Mouse (Mus musculus): ENCODE measurements around the gene Grik3. TPM values are rescaled to one million over a fixed set of nuclear protein-coding genes. Genes with fewer than 3 reads are reported as not detected.
"Not testable (repeated sequence)": the region's sequence is repeated elsewhere in the genome, so short reads cannot be mapped to it uniquely, and the experiment has no call there.

Grik3 gene
- total RNA-seq, 2 experiments from 2014 or later: 0.38 TPM; not detected in 1

DNA sequence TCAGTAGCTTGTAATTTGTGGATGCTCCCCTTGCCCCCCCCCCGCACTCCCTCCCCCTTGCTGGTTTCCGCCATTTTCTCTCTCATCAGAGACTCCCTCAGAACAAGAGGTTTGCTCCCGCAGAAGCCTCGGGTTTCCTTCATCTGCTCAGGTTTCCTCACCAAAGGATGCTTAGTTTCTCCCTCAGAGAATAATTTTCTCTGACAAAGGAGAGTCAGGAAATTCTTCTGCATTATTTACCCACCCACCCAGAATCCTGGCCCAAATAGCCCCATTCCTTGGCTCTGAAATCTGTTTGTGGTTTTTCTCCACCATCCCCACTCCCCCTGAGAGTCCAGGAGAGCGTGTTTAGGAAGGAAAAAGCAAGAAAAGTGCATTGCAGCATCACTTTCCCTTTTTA lies 89.8 kb downstream of the Grik3 start:
- no peak for ATAC-seq (replicated peaks; ENCODE audit: low FRiP score, poor library complexity, severe bottlenecking)

DNA sequence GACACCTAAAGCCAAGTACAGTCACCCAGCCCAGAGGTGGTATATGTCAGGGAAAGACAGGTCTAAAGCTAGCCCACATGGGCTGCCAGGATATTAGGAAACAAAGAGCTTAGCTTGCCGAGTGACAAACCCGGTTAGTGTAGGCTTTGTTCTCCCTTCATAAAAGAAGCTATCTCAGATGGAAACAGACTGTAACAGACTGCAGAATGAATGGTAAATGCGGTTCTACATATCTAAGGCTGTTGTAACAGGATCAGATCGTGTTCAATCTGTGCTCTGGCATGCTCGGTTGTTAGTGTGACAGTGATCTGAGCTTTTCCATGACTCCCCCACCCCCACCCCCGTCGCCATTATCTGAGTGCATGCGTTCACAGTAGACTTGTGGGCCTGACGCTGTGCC lies 92.8 kb downstream of the Grik3 start:
- ATAC-seq (replicated peaks; ENCODE audit: low FRiP score, poor library complexity, severe bottlenecking): no peak

DNA sequence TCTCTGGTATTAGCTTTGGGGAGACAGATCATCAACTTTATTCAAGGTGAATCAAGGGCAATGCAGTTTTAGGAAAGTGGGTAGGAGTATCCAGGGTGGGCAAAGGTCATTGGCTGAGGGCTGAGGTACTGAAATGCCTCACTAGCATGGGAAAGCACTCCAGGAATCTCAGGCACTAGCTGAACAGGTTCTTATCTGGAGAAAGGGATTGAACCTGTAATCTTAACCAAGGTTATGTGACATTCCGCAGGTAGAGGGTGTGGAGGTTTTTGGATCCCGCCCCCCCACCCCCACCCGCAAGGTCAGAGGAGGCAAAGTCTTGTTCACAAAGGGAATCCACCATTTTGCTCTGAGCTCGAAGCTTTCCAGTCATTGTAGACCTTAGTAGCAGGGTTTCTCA lies 93.4 kb downstream of the Grik3 start:
- no peak for ATAC-seq (replicated peaks; ENCODE audit: low FRiP score, poor library complexity, severe bottlenecking)

DNA sequence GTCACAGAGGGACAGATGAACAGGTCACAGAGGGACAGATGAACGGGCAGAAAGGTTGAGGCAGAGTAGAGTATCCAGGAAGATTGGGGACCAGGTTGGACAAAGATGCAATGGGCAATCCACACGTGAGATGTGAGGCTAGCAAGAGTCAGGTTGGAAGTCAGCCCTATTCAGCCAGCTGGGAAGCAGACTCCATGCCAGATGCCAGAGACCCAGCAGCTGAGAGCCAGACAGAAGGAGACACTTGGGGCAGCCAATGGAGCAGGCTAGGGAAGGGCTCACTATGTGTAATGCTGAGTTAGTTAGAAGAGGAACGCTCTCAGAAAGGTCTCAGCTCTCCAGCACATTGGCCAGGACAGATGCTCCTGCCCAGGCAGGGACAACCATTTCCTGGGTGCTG lies 94.2 kb downstream of the Grik3 start:
- ATAC-seq (replicated peaks; ENCODE audit: low FRiP score, poor library complexity, severe bottlenecking): no peak

DNA sequence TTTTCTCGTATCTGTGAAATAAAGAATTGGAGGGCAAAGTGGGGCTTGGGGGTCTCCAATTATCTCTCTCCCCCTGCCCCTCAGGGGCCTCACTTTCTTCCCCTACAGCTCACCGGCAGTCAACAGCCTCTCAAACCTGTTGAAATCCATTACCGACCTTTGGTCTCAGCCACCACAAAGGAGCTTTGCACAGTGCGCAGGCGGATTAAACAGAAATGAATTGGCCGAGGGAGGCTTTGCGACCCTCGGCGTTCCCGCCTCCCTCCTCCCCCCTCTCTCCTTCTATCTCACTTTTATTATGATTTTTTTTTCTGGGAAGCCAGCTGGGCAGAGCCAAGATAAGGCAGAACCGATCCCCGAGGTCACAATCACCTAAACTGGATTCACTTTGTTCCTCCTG lies 97.1 kb downstream of the Grik3 start:
- ATAC-seq (replicated peaks; ENCODE audit: low FRiP score, poor library complexity, severe bottlenecking): no peak

DNA sequence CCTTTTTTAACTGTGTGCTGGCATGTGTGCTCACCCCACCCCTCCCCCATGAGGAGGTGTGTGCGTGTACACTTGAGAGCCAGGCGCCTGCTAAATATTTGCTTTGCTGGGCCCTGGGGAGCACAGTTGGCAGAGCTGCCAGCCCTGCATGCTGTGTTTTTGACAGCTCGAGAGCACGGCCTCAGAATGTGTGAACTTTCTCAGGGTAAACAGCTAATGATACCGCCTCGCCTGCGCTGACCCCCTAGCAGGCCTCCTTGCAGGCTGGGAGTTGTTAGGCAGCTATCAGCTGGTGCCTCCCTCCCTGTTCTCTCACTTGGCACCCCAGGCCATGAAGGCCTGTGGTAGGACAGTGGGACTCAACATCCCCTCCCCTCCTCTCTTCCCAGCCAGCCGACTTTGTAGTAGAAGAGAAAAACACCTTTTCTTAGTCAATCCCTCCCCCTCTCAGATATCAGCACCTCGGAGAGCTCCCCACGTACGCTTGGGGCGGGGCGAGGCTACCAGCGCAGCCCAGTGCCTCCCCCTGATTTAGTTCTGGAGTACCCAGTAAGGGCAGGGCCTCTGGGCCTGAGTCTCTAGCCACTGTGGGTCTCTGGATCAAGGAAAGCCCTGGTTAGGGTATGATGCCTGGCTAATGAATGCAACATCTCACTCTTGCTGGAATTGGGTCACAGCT lies 99.9 kb downstream of the Grik3 start:
- ATAC-seq (replicated peaks; ENCODE audit: low FRiP score, poor library complexity, severe bottlenecking): no peak

DNA sequence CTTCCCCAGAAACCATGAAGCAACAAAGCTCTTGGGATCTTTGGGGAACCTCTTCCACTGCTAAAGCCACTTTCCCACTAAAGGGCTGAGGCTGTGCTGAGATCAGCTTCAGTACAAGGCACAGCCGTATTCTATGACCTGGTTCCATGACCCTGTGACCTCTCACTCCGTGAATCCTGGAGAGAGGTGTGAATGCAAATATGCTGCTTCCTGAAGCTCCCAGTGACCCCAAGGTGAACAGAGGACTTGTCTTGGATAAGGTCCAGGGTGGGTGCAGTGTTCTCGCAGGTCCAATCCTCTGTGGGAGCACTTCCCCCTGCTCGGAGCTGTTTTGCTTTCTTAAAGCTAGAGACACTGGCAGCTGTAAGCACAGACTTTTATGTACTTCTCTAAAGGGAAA lies 102.2 kb downstream of the Grik3 start:
- ATAC-seq (replicated peaks; ENCODE audit: low FRiP score, poor library complexity, severe bottlenecking): no peak

DNA sequence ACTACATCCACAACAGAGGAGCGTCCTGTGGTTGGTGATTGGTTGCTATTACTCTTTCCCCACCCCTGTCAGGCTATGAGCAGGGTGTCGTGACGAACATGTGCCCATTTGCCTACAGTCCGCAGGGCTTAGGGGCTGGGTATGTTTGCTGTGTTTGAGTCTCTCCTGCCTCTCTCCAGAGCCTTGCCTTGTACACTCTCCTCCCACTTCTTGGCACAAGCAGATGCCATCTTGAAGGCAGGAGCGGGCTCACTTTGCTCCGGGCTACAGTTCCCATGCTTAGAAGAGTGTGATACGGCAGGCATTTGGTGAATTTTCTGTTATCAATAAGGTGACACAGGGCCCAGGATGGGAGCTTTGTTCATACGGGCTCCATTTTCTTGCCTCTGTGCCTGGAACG lies 104.5 kb downstream of the Grik3 start:
- ATAC-seq (replicated peaks; ENCODE audit: low FRiP score, poor library complexity, severe bottlenecking): no peak

DNA sequence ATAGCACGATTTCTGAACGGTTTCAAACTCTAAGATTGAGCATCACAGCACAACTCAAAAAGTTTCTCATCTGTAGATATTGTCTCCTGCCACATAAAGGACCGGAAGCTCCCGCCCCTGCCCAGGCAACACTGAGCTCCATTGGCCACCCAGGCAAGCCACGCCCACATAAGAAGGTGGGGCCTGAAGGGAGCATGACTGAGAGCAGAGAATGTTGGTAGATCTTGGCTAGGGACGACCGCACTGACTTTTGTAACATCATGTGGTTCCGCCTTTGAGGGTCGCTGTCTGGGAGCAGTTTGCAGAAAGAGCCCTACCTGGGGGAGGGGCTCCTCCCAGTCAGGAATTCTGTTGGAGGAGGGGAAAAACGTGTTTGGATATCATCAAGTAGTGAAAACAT lies 108.2 kb downstream of the Grik3 start:
- no peak for ATAC-seq (replicated peaks; ENCODE audit: low FRiP score, poor library complexity, severe bottlenecking)

DNA sequence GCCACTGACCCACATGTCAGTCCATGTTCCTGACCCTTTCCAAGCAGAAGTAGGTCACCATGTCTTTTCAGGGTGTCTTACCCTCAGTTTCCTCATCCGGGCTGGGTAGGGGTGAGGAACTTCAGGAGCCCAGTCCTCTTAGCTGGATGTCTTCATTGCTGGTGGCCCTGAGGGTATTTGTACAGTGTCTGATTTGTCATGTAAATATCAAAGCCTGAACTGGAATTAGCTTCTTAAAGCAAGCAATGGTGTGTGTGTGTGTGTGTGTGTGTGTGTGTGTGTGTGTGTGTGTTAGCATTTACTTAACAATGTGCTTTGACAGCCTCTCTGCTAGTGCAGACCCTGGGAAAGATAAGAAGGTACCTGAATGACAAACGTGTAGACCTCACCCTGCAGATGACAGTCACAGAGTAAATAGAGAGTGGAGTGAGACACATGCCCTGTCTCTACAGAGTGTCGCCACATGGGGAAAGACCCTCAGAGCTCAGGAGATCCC lies 109.1 kb downstream of the Grik3 start:
- no peak for ATAC-seq (replicated peaks; ENCODE audit: low FRiP score, poor library complexity, severe bottlenecking)

DNA sequence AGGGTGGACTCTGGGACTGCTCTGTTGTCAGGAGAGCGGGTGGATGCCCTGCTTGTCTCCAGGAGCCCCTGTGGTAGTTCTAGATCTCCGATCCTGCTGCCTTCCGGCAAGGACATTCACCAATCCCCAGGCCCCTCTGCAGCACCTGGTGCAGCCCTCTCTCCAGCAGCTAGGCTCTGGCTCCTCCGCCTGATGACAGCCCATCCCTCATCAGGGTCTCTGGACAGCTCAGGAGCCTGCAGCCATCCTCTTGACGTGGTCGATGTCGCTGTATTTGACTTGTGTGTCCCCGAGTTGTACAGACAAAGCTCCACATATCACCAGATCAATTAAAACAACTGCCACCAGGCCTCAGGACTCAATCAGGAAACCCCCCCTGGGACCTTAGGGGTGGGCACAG lies 110.1 kb downstream of the Grik3 start:
- no peak for ATAC-seq (replicated peaks; ENCODE audit: low FRiP score, poor library complexity, severe bottlenecking)

DNA sequence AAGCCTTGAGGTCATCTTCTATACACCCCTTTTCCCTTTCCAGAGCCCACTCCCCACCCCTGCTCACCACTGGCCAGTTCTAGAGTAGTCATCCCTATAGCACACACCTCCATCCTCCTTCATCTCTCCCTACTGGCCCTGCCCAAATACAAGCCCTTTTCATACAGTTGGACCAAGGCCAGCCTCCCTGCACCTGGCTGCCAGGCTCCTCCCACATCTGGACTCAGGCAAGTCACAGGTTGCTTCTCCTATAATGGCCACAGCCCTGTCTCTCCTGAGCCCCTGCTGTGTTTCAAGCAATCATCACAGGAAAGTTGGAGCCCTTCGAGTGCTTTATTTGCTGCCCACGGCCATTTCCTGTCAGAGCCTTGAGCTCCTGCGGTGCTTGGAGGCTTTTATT lies 110.8 kb downstream of the Grik3 start:
- ATAC-seq (replicated peaks; ENCODE audit: low FRiP score, poor library complexity, severe bottlenecking): no peak

DNA sequence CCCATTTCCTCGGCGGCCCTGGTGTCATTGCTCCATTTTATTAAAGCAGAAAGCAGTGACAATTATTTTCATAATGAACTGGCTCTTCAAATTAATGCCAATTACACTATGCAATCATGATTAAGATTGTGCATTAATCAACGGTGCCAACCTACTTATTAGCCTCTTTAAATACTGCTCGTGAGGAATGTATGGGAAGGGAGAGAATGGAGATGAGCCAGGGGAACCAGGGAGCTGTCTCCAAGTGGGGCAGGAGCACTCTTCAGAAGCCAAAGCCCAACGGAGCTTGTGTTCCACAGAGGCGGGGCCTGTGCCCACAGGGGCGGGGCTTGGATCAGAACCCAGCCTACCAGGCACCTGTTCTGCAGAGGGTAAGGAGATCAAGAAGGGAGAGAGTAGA lies 114.0 kb downstream of the Grik3 start:
- no peak for ATAC-seq (replicated peaks; ENCODE audit: low FRiP score, poor library complexity, severe bottlenecking)

DNA sequence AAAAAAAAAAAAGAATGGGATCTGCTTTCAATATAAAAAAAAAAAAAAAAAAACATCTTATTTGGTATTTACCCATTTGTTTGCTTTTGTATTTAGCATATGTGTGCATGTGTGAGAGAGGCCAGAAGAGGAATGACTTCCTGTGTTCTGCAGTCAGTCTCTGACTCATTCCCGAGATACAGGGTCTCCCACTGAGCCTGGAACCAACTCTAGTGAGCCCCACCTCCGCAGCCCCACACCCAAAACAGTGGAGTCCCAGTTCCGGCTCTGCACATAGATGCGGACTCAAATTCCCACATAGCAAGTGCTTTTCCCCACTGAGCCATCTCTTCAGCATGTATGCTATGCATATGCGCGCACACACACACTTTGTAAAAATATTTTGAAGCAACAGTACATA lies 115.6 kb downstream of the Grik3 start:
- ATAC-seq (replicated peaks; ENCODE audit: low FRiP score, poor library complexity, severe bottlenecking): no peak

DNA sequence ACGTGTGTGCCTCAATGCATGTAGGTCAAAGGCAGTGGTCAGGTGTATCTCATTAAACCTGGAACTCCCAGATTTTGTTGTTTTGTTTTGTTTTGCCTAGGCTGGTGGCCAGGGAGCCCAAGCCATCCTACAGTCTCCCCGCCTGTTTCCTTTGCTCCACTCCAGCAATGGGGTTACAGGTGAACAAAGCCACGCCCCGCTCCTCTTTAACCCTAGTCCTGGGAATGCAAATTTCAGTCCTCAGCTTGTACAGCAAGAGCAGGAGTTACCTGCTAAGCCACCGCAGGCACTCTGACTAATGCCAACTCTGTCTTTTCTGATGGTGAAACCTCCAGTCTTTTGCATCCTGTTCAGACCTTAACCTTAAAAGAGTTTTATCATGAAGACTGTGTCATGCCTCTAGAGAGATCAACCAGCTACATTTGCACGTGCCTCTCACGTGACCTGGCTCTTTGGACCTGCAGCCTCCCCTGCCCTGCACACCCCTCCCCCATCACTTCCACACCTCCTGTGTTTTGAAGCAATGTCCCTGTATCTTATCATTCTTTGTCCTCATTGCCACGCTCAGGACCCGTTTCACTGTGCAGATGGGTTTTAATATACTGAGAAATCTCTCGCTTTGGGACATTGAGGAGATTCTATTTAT lies 117.0 kb downstream of the Grik3 start:
- ATAC-seq (replicated peaks; ENCODE audit: low FRiP score, poor library complexity, severe bottlenecking): no peak

DNA sequence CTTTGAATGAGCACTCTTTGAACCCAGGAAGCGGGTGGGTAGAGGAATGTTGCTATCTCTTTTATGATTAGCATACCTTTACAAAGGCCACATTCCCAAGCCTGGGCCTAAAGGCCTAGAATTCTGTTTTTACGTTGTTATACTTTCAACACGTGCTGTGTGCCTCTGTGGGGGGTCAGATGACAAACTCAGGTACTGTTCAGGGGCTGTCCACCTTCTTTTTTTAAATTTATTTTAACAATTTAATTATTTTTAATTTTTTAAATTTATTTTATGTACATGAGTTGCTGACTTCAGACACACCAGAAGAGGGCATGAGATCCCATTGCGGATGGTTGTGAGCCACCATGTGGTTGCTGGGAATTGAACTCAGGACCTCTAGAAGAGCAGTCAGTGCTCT lies 118.4 kb downstream of the Grik3 start:
- not testable (repeated sequence) for ATAC-seq (replicated peaks; ENCODE audit: low FRiP score, poor library complexity, severe bottlenecking)

DNA sequence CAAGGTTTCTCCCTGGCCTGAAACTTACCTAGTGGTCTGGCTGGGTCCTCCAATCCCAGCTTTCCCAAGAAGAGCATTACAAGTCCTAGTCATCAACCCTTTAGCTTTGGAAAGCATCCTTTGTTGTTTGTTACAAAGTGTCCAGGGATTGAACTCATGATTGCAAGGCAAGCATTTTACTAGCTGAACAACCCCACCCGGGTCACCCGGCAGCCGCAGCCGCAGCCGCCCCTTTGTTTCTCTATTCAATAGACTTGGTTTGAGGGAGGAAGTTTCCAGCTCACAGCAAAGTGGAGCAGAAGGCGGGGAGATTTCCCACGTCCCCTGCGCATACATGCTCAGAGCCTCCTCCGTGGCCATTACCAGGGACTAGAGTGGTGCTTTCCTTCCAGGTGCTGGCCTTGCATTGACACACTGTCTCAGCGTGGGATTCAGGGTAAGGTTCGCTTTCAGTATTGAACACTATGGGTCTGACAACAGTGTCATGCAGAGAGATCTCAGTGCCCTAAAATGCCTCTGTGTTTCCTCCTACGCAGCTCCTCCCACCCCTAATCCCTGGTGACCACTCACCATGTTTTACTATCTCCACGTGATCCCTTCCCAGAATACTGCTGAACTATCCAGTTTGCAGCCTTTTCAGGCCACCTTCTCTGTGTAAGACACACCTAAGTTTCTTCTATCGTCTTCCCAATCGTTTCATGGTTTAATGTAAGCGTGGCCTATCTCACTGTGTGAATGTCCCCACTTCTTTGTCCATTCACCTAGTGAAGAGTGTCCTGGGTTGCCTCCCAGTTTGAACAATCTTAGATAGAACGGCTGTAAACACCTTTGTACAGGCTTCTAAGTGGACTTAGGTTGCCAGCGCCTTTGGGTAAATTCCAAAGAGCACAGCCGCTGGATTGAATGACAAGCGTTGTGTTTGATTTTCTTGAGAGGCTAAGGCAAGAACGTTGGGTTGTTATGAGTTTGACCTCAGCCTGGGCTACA lies 119.1 kb downstream of the Grik3 start:
- no peak for ATAC-seq (replicated peaks; ENCODE audit: low FRiP score, poor library complexity, severe bottlenecking)

DNA sequence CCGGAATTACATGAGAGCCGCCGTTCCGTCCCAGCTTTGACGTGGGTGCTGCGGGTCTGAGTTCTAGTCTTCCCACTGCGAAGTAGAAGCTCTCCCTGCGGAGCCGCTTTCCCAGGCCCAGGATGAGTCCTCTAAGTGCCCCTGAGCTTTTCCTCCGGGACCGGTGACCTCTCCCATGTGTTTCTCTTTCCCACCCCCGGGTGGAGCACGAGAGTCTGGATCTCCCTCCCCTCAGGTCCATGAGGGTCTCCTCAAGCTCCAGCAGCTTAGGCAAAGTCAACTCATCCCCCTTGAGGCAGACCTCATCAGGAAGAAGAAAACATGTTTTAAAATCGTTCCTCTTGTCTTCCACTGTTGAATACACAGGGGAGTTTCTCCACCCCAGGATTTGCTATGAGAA lies 127.4 kb downstream of the Grik3 start:
- no peak for ATAC-seq (replicated peaks; ENCODE audit: low FRiP score, poor library complexity, severe bottlenecking)

DNA sequence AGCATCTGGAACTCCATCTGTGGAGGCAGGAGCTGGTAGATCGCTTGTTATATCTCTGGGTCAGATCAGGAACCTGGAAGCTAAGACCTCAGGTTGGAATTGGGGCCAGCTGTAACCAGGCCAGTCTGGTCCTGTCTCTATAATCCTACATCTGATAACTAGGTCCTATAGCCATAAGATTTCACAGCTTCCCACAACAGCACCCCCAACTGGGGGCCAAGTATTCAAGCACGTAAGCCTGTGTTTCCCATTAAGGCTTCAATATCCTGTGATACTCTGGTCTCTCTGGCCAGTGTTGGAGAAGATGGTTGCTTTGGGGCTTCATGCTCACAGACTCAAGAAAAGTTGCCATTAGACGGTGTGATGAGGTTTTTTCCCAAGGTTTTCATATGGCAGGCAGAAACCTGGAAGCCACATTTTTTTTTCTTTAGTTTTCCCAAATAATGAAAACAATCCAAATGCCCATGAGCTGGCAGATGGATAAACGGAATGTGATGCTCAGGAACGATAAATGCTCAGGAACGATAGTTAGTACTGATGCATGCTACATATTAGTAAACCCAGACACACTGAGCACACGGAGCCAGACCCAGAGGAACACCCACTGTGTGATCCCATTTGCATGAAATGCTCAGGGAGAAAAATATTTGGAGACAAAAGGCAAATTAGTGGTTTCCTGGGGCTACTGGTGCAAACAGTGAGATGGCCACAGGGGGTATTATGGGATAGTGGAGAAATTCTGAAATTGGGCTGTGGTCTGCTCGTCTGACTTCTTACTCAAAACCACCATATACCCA lies 128.2 kb downstream of the Grik3 start:
- no peak for ATAC-seq (replicated peaks; ENCODE audit: low FRiP score, poor library complexity, severe bottlenecking)
